Mouse (Mus musculus) hindlimb bud, embryonic 11.5 days (tissue): ENCODE data around the gene Tbkbp1.

ENCODE experiments used
- DNase-seq: peaks from one replicate; pipeline ENCODE4 v3.0.0-alpha.2; 2012; ENCODE audit warnings: low read depth, low spot score; ENCODE audit errors: extremely low spot score

The Tbkbp1 gene

GRCm38 (mm10) chr11:97128956-97129355 is 22.3 kb downstream of the Tbkbp1 start:
- DNase-seq: no peak

- no peak for DNase-seq
Measured at GRCm38 (mm10) chr11:97127470-97128223, 23.6 kb downstream of the Tbkbp1 start.

- no peak for DNase-seq
Measured at GRCm38 (mm10) chr11:97126645-97127468, 24.4 kb downstream of the Tbkbp1 start.

- DNase-seq: no peak
Measured at GRCm38 (mm10) chr11:97124266-97125036, 26.8 kb downstream of the Tbkbp1 start.

GRCm38 (mm10) chr11:97123282-97123890 is 27.9 kb downstream of the Tbkbp1 start:
- no peak for DNase-seq

- DNase-seq: no peak
Measured at GRCm38 (mm10) chr11:97120641-97121040, 30.7 kb downstream of the Tbkbp1 start.

- no peak for DNase-seq
Measured at GRCm38 (mm10) chr11:97120221-97120620, 31.1 kb downstream of the Tbkbp1 start.

GRCm38 (mm10) chr11:97115797-97116196 is 35.5 kb downstream of the Tbkbp1 start:
- no peak for DNase-seq

GRCm38 (mm10) chr11:97114671-97115601 is 36.4 kb downstream of the Tbkbp1 start, which contains the start of gene Tbx21:
Gene Tbx21, minus strand, starts transcription at chr11:97115331.
- no peak for DNase-seq

GRCm38 (mm10) chr11:97112519-97113125 is 38.7 kb downstream of the Tbkbp1 start:
- DNase-seq: no peak

- DNase-seq: no peak
Measured at GRCm38 (mm10) chr11:97108976-97109375, 42.3 kb downstream of the Tbkbp1 start.

- DNase-seq: no peak
Measured at GRCm38 (mm10) chr11:97104091-97104483, 47.2 kb downstream of the Tbkbp1 start.

- no peak for DNase-seq
Measured at GRCm38 (mm10) chr11:97103163-97104090, 47.9 kb downstream of the Tbkbp1 start.

GRCm38 (mm10) chr11:97101722-97102121 is 49.6 kb downstream of the Tbkbp1 start:
- no peak for DNase-seq

- DNase-seq: no peak
Measured at GRCm38 (mm10) chr11:97098791-97099190, 52.5 kb downstream of the Tbkbp1 start.

- no peak for DNase-seq
Measured at GRCm38 (mm10) chr11:97094600-97094999, 56.7 kb downstream of the Tbkbp1 start.

GRCm38 (mm10) chr11:97086365-97086764 is 64.9 kb downstream of the Tbkbp1 start:
- no peak for DNase-seq
